Mouse (Mus musculus): ENCODE measurements around the gene Ethe1. TPM values are rescaled to one million over a fixed set of nuclear protein-coding genes. Genes with fewer than 3 reads are reported as not detected.
A peak's percentile ranks its signal among the peaks of the same experiment; 100 is the strongest.
"Not testable (repeated sequence)": the region's sequence is repeated elsewhere in the genome, so short reads cannot be mapped to it uniquely, and the experiment has no call there.

The Ethe1 gene
- polyA plus RNA-seq, 1 experiment from 2014 or later = 18.5 TPM

GRCm38 (mm10) chr7:24611709-24612108 lies 24.4 kb downstream of the Ethe1 start:
- Histone ChIP-seq H3K4me2 (ENCODE audit: low read length) (no peak overlapping the region; the same call in 1 of the 2 replicates), H3K27ac (replicated peaks; ENCODE audit: low read depth, low read length) (no peak overlapping the region), H3K9ac (replicated peaks; ENCODE audit: low read length) (no peak overlapping the region), H3K4me1 (ENCODE audit: control insufficient read depth, insufficient read depth, low read length) (peaks cover 10% of the 10 kb centered on the region; the same call in 1 of the 2 replicates), H3K27me3 (ENCODE audit: control insufficient read depth, insufficient read depth, low read length) (peaks cover 42% of the 10 kb centered on the region), H3K9me3 (ENCODE audit: control insufficient read depth, low read length) (no peaks in the 10 kb centered on the region), H3K36me3 (ENCODE audit: control insufficient read depth, insufficient read depth, low read length) (no peaks in the 10 kb centered on the region), H3K4me3 (replicated peaks; ENCODE audit: low read depth, low read length) (no peak overlapping the region)
- DNase-seq = no peak
- ATAC-seq (ENCODE audit: low FRiP score, low TSS enrichment) = no peak
- 15% methylated on average over 7 of the region's 7 CpGs for WGBS

DNA sequence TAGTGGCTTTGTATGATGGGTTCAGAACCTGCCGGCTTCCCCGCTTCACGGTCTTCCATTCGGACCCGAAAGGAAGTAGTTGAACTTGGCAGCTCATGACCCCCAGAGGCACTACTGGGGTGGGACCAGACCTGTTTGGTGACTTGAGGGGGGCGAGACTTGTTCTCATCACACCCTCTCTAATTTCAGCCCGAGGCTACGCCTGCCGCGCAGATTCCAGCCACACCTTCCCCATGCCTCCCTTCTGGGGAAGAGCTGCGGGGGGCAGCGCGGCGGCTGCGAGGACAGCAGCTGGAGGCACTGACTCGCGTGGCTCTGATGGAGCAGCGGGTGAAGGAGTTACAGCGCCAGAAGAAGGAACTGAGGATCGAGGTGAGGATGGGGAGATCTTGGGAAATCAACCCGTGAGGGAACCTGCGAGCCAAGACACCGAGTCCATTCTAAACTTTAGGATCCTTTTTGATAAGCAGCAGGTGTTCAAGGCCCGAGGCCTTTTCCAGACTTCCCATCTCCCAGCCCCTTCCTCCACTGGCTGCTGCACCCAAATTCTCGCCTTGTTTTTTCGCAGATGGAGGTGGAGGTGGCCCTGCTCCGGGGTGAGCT lies 25.1 kb downstream of the Ethe1 start:
- no peak for DNase-seq
- no peak overlapping the region for H3K4me3 ChIP-seq (replicated peaks; ENCODE audit: low read depth, low read length)

GRCm38 (mm10) chr7:24614816-24615215 lies 27.5 kb downstream of the Ethe1 start:
- no peak overlapping the region for H3K9ac ChIP-seq (replicated peaks; ENCODE audit: low read length)
- no peak for DNase-seq
- no peak for ATAC-seq (ENCODE audit: low FRiP score, low TSS enrichment)
- no peaks in the 10 kb centered on the region for H3K36me3 ChIP-seq (ENCODE audit: control insufficient read depth, insufficient read depth, low read length)
- H3K27ac ChIP-seq (replicated peaks; ENCODE audit: low read depth, low read length) = no peak overlapping the region
- H3K4me3 ChIP-seq (replicated peaks; ENCODE audit: low read depth, low read length) = no peak overlapping the region
- H3K4me2 ChIP-seq (ENCODE audit: low read length) = no peak overlapping the region
- H3K9me3 ChIP-seq (ENCODE audit: control insufficient read depth, low read length) = no peaks in the 10 kb centered on the region
- H3K27me3 ChIP-seq (ENCODE audit: control insufficient read depth, insufficient read depth, low read length) = peaks cover 38% of the 10 kb centered on the region
- WGBS = 76% methylated on average over 13 of the region's 13 CpGs
- peaks cover 10% of the 10 kb centered on the region; the same call in 1 of the 2 replicates for H3K4me1 ChIP-seq (ENCODE audit: control insufficient read depth, insufficient read depth, low read length)

More for the DNA sequence above, 25.1 kb downstream of the Ethe1 start:
- Histone ChIP-seq H3K27ac (replicated peaks; ENCODE audit: low read depth, low read length) (no peak overlapping the region), H3K36me3 (ENCODE audit: control insufficient read depth, insufficient read depth, low read length) (no peaks in the 10 kb centered on the region), H3K4me1 (ENCODE audit: control insufficient read depth, insufficient read depth, low read length) (peaks cover 10% of the 10 kb centered on the region; the same call in 1 of the 2 replicates), H3K9ac (replicated peaks; ENCODE audit: low read length) (no peak overlapping the region), H3K27me3 (ENCODE audit: control insufficient read depth, insufficient read depth, low read length) (peaks cover 42% of the 10 kb centered on the region), H3K4me2 (ENCODE audit: low read length) (peak overlapping the region; percentile 6; the same call in 1 of the 2 replicates), H3K9me3 (ENCODE audit: control insufficient read depth, low read length) (no peaks in the 10 kb centered on the region)
- ATAC-seq (ENCODE audit: low FRiP score, low TSS enrichment) = no peak
- 4% methylated on average over 27 of the region's 27 CpGs for WGBS

DNA sequence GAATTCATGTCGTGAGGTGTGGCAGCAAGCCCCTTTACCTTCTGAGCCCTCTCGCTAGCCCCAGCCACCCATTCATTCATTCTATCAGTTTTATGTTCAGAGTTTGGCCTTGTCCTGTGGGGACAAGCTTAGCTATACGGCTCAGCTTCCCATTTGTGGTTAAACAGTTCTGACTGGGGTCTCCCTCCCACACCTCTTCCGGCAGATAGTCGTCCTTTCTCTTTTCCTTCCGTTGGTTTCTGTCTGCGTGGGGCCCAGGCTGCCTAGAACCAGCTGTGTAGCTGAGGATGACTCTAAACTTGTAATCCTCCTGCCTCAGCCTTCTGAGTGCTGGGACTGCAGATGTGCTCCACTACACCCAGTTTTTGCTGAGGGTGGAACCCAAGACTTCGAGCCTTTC lies 30.4 kb downstream of the Ethe1 start:
- 86% methylated on average over 8 of the region's 8 CpGs for WGBS
- no peaks in the 10 kb centered on the region for H3K36me3 ChIP-seq (ENCODE audit: control insufficient read depth, insufficient read depth, low read length)
- ATAC-seq (ENCODE audit: low FRiP score, low TSS enrichment) (no peak), DNase-seq (no peak)
- peaks cover 10% of the 10 kb centered on the region for H3K27me3 ChIP-seq (ENCODE audit: control insufficient read depth, insufficient read depth, low read length)
- H3K27ac ChIP-seq (replicated peaks; ENCODE audit: low read depth, low read length) = no peak overlapping the region
- H3K4me1 ChIP-seq (ENCODE audit: control insufficient read depth, insufficient read depth, low read length) = 0 out of 2 replicates have a peak, but pooled peaks cover 2% of the 10 kb centered on the region
- no peak overlapping the region for H3K9ac ChIP-seq (replicated peaks; ENCODE audit: low read length)
- H3K4me2 ChIP-seq (ENCODE audit: low read length) = no peak overlapping the region
- no peak overlapping the region for H3K4me3 ChIP-seq (replicated peaks; ENCODE audit: low read depth, low read length)
- no peaks in the 10 kb centered on the region for H3K9me3 ChIP-seq (ENCODE audit: control insufficient read depth, low read length)

- H3K9me3 ChIP-seq (ENCODE audit: control insufficient read depth, low read length); H3K27ac ChIP-seq (replicated peaks; ENCODE audit: low read depth, low read length); H3K4me2 ChIP-seq (ENCODE audit: low read length); H3K27me3 ChIP-seq (ENCODE audit: control insufficient read depth, insufficient read depth, low read length); H3K9ac ChIP-seq (replicated peaks; ENCODE audit: low read length); DNase-seq; ATAC-seq (ENCODE audit: low FRiP score, low TSS enrichment); H3K4me1 ChIP-seq (ENCODE audit: control insufficient read depth, insufficient read depth, low read length); H3K4me3 ChIP-seq (replicated peaks; ENCODE audit: low read depth, low read length); H3K36me3 ChIP-seq (ENCODE audit: control insufficient read depth, insufficient read depth, low read length): not testable (repeated sequence)
- WGBS = 92% methylated on average over 8 of the region's 8 CpGs
Observed at GRCm38 (mm10) chr7:24618374-24618773, 31.0 kb downstream of the Ethe1 start.

DNA sequence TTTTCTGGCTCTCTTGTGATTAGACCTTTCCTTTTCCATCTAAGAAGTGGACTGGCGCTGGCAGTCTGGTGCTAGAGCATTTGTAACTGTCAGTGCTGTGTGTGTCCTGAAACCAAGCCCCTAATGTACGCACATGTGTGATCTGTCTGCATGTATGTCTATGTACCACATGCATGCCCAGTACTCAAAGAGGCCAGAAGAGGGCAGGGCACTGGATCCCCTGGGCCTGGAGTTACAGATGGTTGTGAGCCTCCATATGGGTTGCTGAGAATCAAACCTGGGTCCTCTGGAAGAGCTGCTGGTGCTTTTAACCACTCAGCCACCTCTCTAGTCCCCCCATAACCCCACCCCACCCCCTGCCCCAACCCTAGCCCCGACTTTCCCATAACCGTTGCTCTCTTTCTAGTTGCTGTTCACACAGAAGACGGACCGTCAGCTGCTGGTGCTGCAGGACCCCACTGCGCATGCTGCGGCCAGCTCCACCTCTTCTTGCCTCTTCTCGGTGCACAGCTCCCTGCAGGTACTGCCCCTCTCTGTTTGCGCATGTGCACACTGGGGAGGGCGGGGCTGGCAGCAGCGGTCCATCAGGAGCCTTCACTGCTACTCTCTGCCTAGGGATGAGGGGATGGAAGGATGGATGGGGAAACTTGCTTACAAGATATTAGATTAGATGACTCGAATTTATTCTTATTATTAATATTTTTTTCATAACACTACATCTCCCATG lies 32.5 kb downstream of the Ethe1 start:
- no peaks in the 10 kb centered on the region for H3K27me3 ChIP-seq (ENCODE audit: control insufficient read depth, insufficient read depth, low read length)
- H3K4me3 ChIP-seq (replicated peaks; ENCODE audit: low read depth, low read length) = no peak overlapping the region
- H3K9me3 ChIP-seq (ENCODE audit: control insufficient read depth, low read length) = no peaks in the 10 kb centered on the region
- ATAC-seq (ENCODE audit: low FRiP score, low TSS enrichment) = no peak
- DNase-seq = no peak
- WGBS = 51% methylated on average over 13 of the region's 13 CpGs
- H3K4me1 ChIP-seq (ENCODE audit: control insufficient read depth, insufficient read depth, low read length) = no peaks in the 10 kb centered on the region
- H3K27ac ChIP-seq (replicated peaks; ENCODE audit: low read depth, low read length) = no peak overlapping the region
- H3K9ac ChIP-seq (replicated peaks; ENCODE audit: low read length) = no peak overlapping the region
- no peaks in the 10 kb centered on the region for H3K36me3 ChIP-seq (ENCODE audit: control insufficient read depth, insufficient read depth, low read length)
- no peak overlapping the region for H3K4me2 ChIP-seq (ENCODE audit: low read length)

DNA sequence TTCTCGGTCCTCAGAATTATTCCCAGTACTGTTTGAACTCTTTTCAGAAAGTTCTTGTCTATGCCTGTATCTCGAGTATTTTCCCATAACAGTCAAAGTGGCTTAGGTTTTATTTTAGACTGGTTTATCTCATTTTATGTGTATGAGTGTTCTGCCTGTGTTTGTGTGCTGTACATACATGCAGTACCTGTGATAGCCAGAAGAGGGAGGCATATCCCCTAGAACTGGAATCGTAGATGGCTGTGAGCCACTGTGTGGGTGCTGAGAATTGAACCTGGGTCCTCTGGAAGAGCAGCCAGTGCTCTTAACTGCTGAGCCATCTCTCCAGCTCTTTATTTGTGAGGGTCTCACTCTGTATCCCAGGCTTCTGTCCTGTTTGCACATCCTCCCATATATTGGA lies 33.9 kb downstream of the Ethe1 start:
- H3K27me3 ChIP-seq (ENCODE audit: control insufficient read depth, insufficient read depth, low read length) = no peaks in the 10 kb centered on the region
- H3K4me2 ChIP-seq (ENCODE audit: low read length) = no peak overlapping the region
- DNase-seq (no peak), ATAC-seq (ENCODE audit: low FRiP score, low TSS enrichment) (no peak)
- H3K36me3 ChIP-seq (ENCODE audit: control insufficient read depth, insufficient read depth, low read length) = no peaks in the 10 kb centered on the region
- WGBS = 78% methylated on average over 3 of the region's 3 CpGs
- no peaks in the 10 kb centered on the region for H3K9me3 ChIP-seq (ENCODE audit: control insufficient read depth, low read length)
- no peak overlapping the region for H3K9ac ChIP-seq (replicated peaks; ENCODE audit: low read length)
- H3K4me3 ChIP-seq (replicated peaks; ENCODE audit: low read depth, low read length) = no peak overlapping the region
- no peaks in the 10 kb centered on the region for H3K4me1 ChIP-seq (ENCODE audit: control insufficient read depth, insufficient read depth, low read length)
- no peak overlapping the region for H3K27ac ChIP-seq (replicated peaks; ENCODE audit: low read depth, low read length)

DNA sequence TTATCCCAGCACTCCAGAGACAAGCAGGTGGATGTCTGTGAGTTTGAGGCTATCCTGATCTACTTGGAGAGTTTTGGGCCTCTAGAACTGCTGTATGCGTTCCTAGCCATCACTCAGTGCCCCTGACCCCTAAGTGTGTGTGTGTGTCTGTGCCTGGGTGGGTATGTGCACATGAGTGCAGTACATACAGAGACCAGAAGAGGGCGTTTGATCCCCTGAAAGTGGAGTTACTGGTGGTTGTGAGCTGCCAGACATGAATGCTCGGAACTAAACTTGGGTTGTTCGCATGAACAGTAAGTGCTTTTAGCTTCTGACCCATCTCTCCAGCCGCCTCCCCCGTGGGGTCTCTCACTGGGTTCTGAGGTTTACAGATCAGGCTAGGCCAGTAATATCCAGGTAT lies 35.6 kb downstream of the Ethe1 start:
- no peak for ATAC-seq (ENCODE audit: low FRiP score, low TSS enrichment)
- DNase-seq = no peak
- no peaks in the 10 kb centered on the region for H3K4me1 ChIP-seq (ENCODE audit: control insufficient read depth, insufficient read depth, low read length)
- H3K4me2 ChIP-seq (ENCODE audit: low read length) = no peak overlapping the region
- H3K9me3 ChIP-seq (ENCODE audit: control insufficient read depth, low read length) = no peaks in the 10 kb centered on the region
- no peak overlapping the region for H3K4me3 ChIP-seq (replicated peaks; ENCODE audit: low read depth, low read length)
- no peak overlapping the region for H3K27ac ChIP-seq (replicated peaks; ENCODE audit: low read depth, low read length)
- 84% methylated on average over 6 of the region's 6 CpGs for WGBS
- no peaks in the 10 kb centered on the region for H3K36me3 ChIP-seq (ENCODE audit: control insufficient read depth, insufficient read depth, low read length)
- H3K9ac ChIP-seq (replicated peaks; ENCODE audit: low read length) = no peak overlapping the region
- H3K27me3 ChIP-seq (ENCODE audit: control insufficient read depth, insufficient read depth, low read length) = no peaks in the 10 kb centered on the region

Measured in midbrain, embryonic 14.5 days (tissue).